Mouse (Mus musculus) heart, adult 18-20 months (tissue): Measurements from ENCODE around the gene Olfr734. TPM values are rescaled to one million over a fixed set of nuclear protein-coding genes. Genes with fewer than 3 reads are reported as not detected.

Experiments
- DNase-seq, 2 experiments: peaks; one replicate each; pipeline ENCODE4 v3.0.0; 2021 to 2022; ENCODE audit warnings: mixed read lengths in 1 of 2
- long read RNA-seq, 2 experiments: library from polyadenylated mRNA; stranded (forward); transcript quantifications; one replicate each; pipeline ENCODE4 v2.0.0; 2021
- total RNA-seq, 2 experiments: library from RNA; stranded (reverse); gene quantifications; 2 replicates each; pipeline ENCODE4 v1.2.3; 2021

Olfr734 gene
- total RNA-seq, result not detected
- long read RNA-seq, experiment 1, result 0 reads
- long read RNA-seq, experiment 2, result 0 reads

GRCm38 (mm10) chr14:50326661-50327060 is at the start of gene Olfr734:
Olfr734 (minus strand) TSS chr14:50326761.
- no peak for DNase-seq

- DNase-seq, result no peak
These were observed 37.0 kb upstream of the Olfr734 start for GRCm38 (mm10) chr14:50363561-50363960.

GRCm38 (mm10) chr14:50360480-50360879 is 33.9 kb upstream of the Olfr734 start:
- DNase-seq, result no peak

- no peak for DNase-seq
These were observed 31.0 kb upstream of the Olfr734 start, which contains the start of gene Tlr11 for GRCm38 (mm10) chr14:50357593-50357992. Tlr11 (plus strand) TSS chr14:50357914.

DNA sequence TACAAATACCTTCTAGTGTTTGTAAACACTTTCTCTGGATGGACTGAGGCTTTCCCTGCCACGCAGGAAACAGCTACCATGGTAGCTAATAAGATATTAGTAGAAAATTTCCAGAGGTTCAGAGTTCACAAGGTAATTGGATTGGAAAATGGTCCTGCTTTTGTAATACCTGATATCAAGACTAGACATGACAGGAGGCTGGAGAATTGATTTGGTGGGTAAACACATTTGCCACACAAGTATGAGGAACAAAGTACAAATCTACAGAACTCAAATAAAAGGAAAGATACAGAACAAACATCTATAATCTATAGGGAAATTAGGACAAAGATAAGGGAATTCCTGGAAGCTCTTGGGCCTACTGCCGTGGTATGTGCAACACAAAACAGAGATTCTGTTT is 30.2 kb upstream of the Olfr734 start:
- no peak for DNase-seq

GRCm38 (mm10) chr14:50352438-50352837 is 25.9 kb upstream of the Olfr734 start:
- peak in 1 of 2 experiments; percentile 20 for DNase-seq

- no peak for DNase-seq
These were observed 22.2 kb upstream of the Olfr734 start, which contains the start of gene Olfr735 for GRCm38 (mm10) chr14:50348796-50349195. Olfr735 (minus strand) TSS chr14:50348872.

GRCm38 (mm10) chr14:50301422-50301821 is 25.1 kb downstream of the Olfr734 start, which contains the start of gene Olfr733:
Olfr733 (minus strand) TSS chr14:50301522.
- no peak for DNase-seq

DNA sequence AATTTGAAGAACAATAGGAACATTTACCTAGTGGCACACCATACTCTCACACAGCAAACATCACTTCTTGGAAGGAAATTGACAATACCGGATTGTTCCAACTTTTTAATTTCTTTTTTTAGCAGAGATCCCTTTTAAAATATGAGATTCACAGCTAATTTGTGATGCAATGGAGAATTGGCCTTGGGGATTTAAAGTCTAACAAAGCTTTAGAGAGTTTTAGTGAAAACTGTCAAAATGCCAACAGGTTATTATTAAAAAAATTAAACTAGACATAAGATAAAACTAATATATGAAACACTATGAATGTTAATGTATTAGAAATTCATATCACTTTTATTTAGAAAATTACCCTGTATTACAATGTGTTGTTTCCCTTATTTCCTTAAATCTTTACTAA is 42.5 kb downstream of the Olfr734 start, which contains the start of gene Olfr732:
Olfr732 (minus strand) TSS at position 101 of the 400 bp plus-strand sequence.
- no peak for DNase-seq

Other genes with a start within 250 kb of the Olfr734 start
- gene Olfr726, start 235.8 kb downstream of the Olfr734 start, total RNA-seq, result not detected
- not detected for gene Olfr727, start 203.6 kb downstream of the Olfr734 start, total RNA-seq
- not detected for gene Olfr728, start 184.1 kb downstream of the Olfr734 start, total RNA-seq
- gene Olfr729, start 173.9 kb downstream of the Olfr734 start, total RNA-seq, result not detected
- gene Olfr730, start 138.6 kb downstream of the Olfr734 start, total RNA-seq, result not detected
- gene Olfr731, start 84.9 kb downstream of the Olfr734 start, total RNA-seq, result not detected
- not detected for gene Olfr732, start 42.6 kb downstream of the Olfr734 start, total RNA-seq
- gene Olfr733, start 25.2 kb downstream of the Olfr734 start, total RNA-seq, result not detected
- gene Olfr735, start 22.1 kb upstream of the Olfr734 start, total RNA-seq, result not detected
- under 1 TPM in 1 of 2 experiments, not detected in 1; 0.08 TPM for gene Tlr11, start 31.2 kb upstream of the Olfr734 start, total RNA-seq
- not detected for gene Olfr736, start 54.4 kb upstream of the Olfr734 start, total RNA-seq
- gene Olfr738, start 80.8 kb upstream of the Olfr734 start, total RNA-seq, result not detected
- gene Olfr739, start 91.9 kb upstream of the Olfr734 start, total RNA-seq, result not detected
- not detected for gene Olfr740, start 118.8 kb upstream of the Olfr734 start, total RNA-seq
- gene Olfr741, start 146.0 kb upstream of the Olfr734 start, total RNA-seq, result not detected
- gene Olfr742, start 176.8 kb upstream of the Olfr734 start, total RNA-seq, result not detected
- gene Olfr743, start 195.1 kb upstream of the Olfr734 start, total RNA-seq, result not detected